Mouse (Mus musculus): ENCODE data around the gene Tesc. TPM values are rescaled to one million over a fixed set of nuclear protein-coding genes. Genes with fewer than 3 reads are reported as not detected.

Tesc gene
- polyA plus RNA-seq, 1 experiment from 2014 or later: 3.4 TPM

- WGBS: 95% methylated on average over 2 of the region's 2 CpGs
- no peaks in the 10 kb centered on the region for H3K9me3 ChIP-seq (replicated peaks; ENCODE audit: control insufficient read depth, low read length)
- no peak overlapping the region for H3K4me2 ChIP-seq (ENCODE audit: low read depth, low read length)
- no peak overlapping the region for H3K9ac ChIP-seq (replicated peaks; ENCODE audit: low read length)
- H3K27ac ChIP-seq (replicated peaks; ENCODE audit: low read depth, low read length): no peak overlapping the region
- no peak for ATAC-seq (replicated peaks; ENCODE audit: insufficient number of reproducible peaks, low FRiP score, low TSS enrichment, low read depth)
- no peaks in the 10 kb centered on the region; the same call in 1 of the 2 replicates for H3K4me1 ChIP-seq (ENCODE audit: control insufficient read depth, insufficient read depth, low read length)
- no peak overlapping the region for H3K4me3 ChIP-seq (ENCODE audit: low read depth, low read length)
- H3K27me3 ChIP-seq (ENCODE audit: control insufficient read depth, insufficient read depth, low read length): no peaks in the 10 kb centered on the region
- DNase-seq (ENCODE audit: low spot score): peak; percentile 52
- peaks cover 8% of the 10 kb centered on the region for H3K36me3 ChIP-seq (replicated peaks; ENCODE audit: control insufficient read depth, insufficient read depth, low read depth, low read length)
These were observed 63.3 kb downstream of the Tesc start for GRCm38 (mm10) chr5:118090837-118091236.

- H3K4me3 ChIP-seq (ENCODE audit: low read depth, low read length): no peak overlapping the region
- peaks cover 8% of the 10 kb centered on the region for H3K36me3 ChIP-seq (replicated peaks; ENCODE audit: control insufficient read depth, insufficient read depth, low read depth, low read length)
- no peaks in the 10 kb centered on the region for H3K27me3 ChIP-seq (ENCODE audit: control insufficient read depth, insufficient read depth, low read length)
- 79% methylated on average over 11 of the region's 11 CpGs for WGBS
- H3K4me2 ChIP-seq (ENCODE audit: low read depth, low read length): no peak overlapping the region
- ATAC-seq (replicated peaks; ENCODE audit: insufficient number of reproducible peaks, low FRiP score, low TSS enrichment, low read depth) (no peak; the same call in 1 of the 2 replicates), DNase-seq (ENCODE audit: low spot score) (no peak)
- no peaks in the 10 kb centered on the region for H3K9me3 ChIP-seq (replicated peaks; ENCODE audit: control insufficient read depth, low read length)
- H3K4me1 ChIP-seq (ENCODE audit: control insufficient read depth, insufficient read depth, low read length): no peaks in the 10 kb centered on the region
- no peak overlapping the region for H3K9ac ChIP-seq (replicated peaks; ENCODE audit: low read length)
- H3K27ac ChIP-seq (replicated peaks; ENCODE audit: low read depth, low read length): no peak overlapping the region
These were observed 65.9 kb downstream of the Tesc start for GRCm38 (mm10) chr5:118093321-118094035.

- 91% methylated on average over 11 of the region's 11 CpGs for WGBS
These were observed 67.9 kb downstream of the Tesc start for GRCm38 (mm10) chr5:118095433-118095832.

GRCm38 (mm10) chr5:118095849-118096248 lies 68.3 kb downstream of the Tesc start:
- H3K4me2 ChIP-seq (ENCODE audit: low read depth, low read length): no peak overlapping the region
- DNase-seq (ENCODE audit: low spot score): no peak
- H3K4me3 ChIP-seq (ENCODE audit: low read depth, low read length): no peak overlapping the region
- no peaks in the 10 kb centered on the region for H3K4me1 ChIP-seq (ENCODE audit: control insufficient read depth, insufficient read depth, low read length)
- H3K9ac ChIP-seq (replicated peaks; ENCODE audit: low read length): no peak overlapping the region
- no peaks in the 10 kb centered on the region for H3K9me3 ChIP-seq (replicated peaks; ENCODE audit: control insufficient read depth, low read length)
- WGBS: 88% methylated on average over 4 of the region's 4 CpGs
- peaks cover 6% of the 10 kb centered on the region for H3K36me3 ChIP-seq (replicated peaks; ENCODE audit: control insufficient read depth, insufficient read depth, low read depth, low read length)
- ATAC-seq (replicated peaks; ENCODE audit: insufficient number of reproducible peaks, low FRiP score, low TSS enrichment, low read depth): no peak
- no peaks in the 10 kb centered on the region for H3K27me3 ChIP-seq (ENCODE audit: control insufficient read depth, insufficient read depth, low read length)
- no peak overlapping the region for H3K27ac ChIP-seq (replicated peaks; ENCODE audit: low read depth, low read length)

More at GRCm38 (mm10) chr5:118095433-118095832, 67.9 kb downstream of the Tesc start:
- Histone ChIP-seq H3K27me3 (ENCODE audit: control insufficient read depth, insufficient read depth, low read length) (no peaks in the 10 kb centered on the region), H3K4me2 (ENCODE audit: low read depth, low read length) (no peak overlapping the region), H3K9me3 (replicated peaks; ENCODE audit: control insufficient read depth, low read length) (no peaks in the 10 kb centered on the region), H3K4me3 (ENCODE audit: low read depth, low read length) (no peak overlapping the region), H3K36me3 (replicated peaks; ENCODE audit: control insufficient read depth, insufficient read depth, low read depth, low read length) (peaks cover 8% of the 10 kb centered on the region), H3K27ac (replicated peaks; ENCODE audit: low read depth, low read length) (no peak overlapping the region), H3K4me1 (ENCODE audit: control insufficient read depth, insufficient read depth, low read length) (no peaks in the 10 kb centered on the region), H3K9ac (replicated peaks; ENCODE audit: low read length) (no peak overlapping the region)
- ATAC-seq (replicated peaks; ENCODE audit: insufficient number of reproducible peaks, low FRiP score, low TSS enrichment, low read depth) (no peak), DNase-seq (ENCODE audit: low spot score) (no peak)

- Histone ChIP-seq H3K27ac (replicated peaks; ENCODE audit: low read depth, low read length) (no peak overlapping the region), H3K4me3 (ENCODE audit: low read depth, low read length) (no peak overlapping the region), H3K9ac (replicated peaks; ENCODE audit: low read length) (no peak overlapping the region), H3K4me2 (ENCODE audit: low read depth, low read length) (no peak overlapping the region), H3K9me3 (replicated peaks; ENCODE audit: control insufficient read depth, low read length) (no peaks in the 10 kb centered on the region), H3K4me1 (ENCODE audit: control insufficient read depth, insufficient read depth, low read length) (no peaks in the 10 kb centered on the region), H3K36me3 (replicated peaks; ENCODE audit: control insufficient read depth, insufficient read depth, low read depth, low read length) (peaks cover 4% of the 10 kb centered on the region), H3K27me3 (ENCODE audit: control insufficient read depth, insufficient read depth, low read length) (no peaks in the 10 kb centered on the region)
- DNase-seq (ENCODE audit: low spot score): no peak
- WGBS: 87% methylated on average over 3 of the region's 3 CpGs
- ATAC-seq (replicated peaks; ENCODE audit: insufficient number of reproducible peaks, low FRiP score, low TSS enrichment, low read depth): no peak
These were observed 68.8 kb downstream of the Tesc start for GRCm38 (mm10) chr5:118096317-118096716.

GRCm38 (mm10) chr5:118099069-118099869 lies 71.7 kb downstream of the Tesc start:
- ATAC-seq (replicated peaks; ENCODE audit: insufficient number of reproducible peaks, low FRiP score, low TSS enrichment, low read depth): no peak; the same call in 1 of the 2 replicates
- Histone ChIP-seq H3K9me3 (replicated peaks; ENCODE audit: control insufficient read depth, low read length) (no peaks in the 10 kb centered on the region), H3K4me1 (ENCODE audit: control insufficient read depth, insufficient read depth, low read length) (no peaks in the 10 kb centered on the region), H3K4me3 (ENCODE audit: low read depth, low read length) (no peak overlapping the region), H3K9ac (replicated peaks; ENCODE audit: low read length) (no peak overlapping the region), H3K4me2 (ENCODE audit: low read depth, low read length) (no peak overlapping the region), H3K27me3 (ENCODE audit: control insufficient read depth, insufficient read depth, low read length) (no peaks in the 10 kb centered on the region), H3K27ac (replicated peaks; ENCODE audit: low read depth, low read length) (0 out of 2 replicates have a peak overlapping the region, but pooled peaks have one; percentile 8), H3K36me3 (replicated peaks; ENCODE audit: control insufficient read depth, insufficient read depth, low read depth, low read length) (no peaks in the 10 kb centered on the region)
- WGBS: 70% methylated on average over 11 of the region's 11 CpGs
- DNase-seq (ENCODE audit: low spot score): no peak

GRCm38 (mm10) chr5:118099870-118100478 lies 72.4 kb downstream of the Tesc start:
- Histone ChIP-seq H3K9me3 (replicated peaks; ENCODE audit: control insufficient read depth, low read length) (no peaks in the 10 kb centered on the region), H3K9ac (replicated peaks; ENCODE audit: low read length) (no peak overlapping the region), H3K4me2 (ENCODE audit: low read depth, low read length) (no peak overlapping the region), H3K4me1 (ENCODE audit: control insufficient read depth, insufficient read depth, low read length) (no peaks in the 10 kb centered on the region), H3K27ac (replicated peaks; ENCODE audit: low read depth, low read length) (no peak overlapping the region), H3K27me3 (ENCODE audit: control insufficient read depth, insufficient read depth, low read length) (no peaks in the 10 kb centered on the region), H3K36me3 (replicated peaks; ENCODE audit: control insufficient read depth, insufficient read depth, low read depth, low read length) (no peaks in the 10 kb centered on the region), H3K4me3 (ENCODE audit: low read depth, low read length) (no peak overlapping the region)
- WGBS: 64% methylated on average over 8 of the region's 8 CpGs
- DNase-seq (ENCODE audit: low spot score) (no peak), ATAC-seq (replicated peaks; ENCODE audit: insufficient number of reproducible peaks, low FRiP score, low TSS enrichment, low read depth) (no peak)

Measured in embryonic facial prominence, embryonic 11.5 days (tissue).